ENCODE assay signal across 8 mouse cellular contexts in genomic region chr19:56990367-56991111, GRCm38 (mm10). TPM values are rescaled to one million over a fixed set of nuclear protein-coding genes. Genes with fewer than 3 reads are reported as not detected.
A peak's percentile ranks its signal among the peaks of the same experiment; 100 is the strongest.
DNase-seq lines count a peak whose midpoint lies in the region; TF ChIP-seq lines count a peak whose summit lies in the region.
"Had no signal": no experiment of that assay in that cellular context is flagged by ENCODE, and none has a peak within 500 bp of the region (broad histone marks: within the 10 kb centered on the region; RNA-seq: fewer than 3 reads in every experiment).

No protein-coding gene starts in this region.

- peaks cover 62% of the 10 kb centered on the region for H3K4me1 ChIP-seq in hindbrain, embryonic 10.5 days (replicated peaks)
- peaks cover 12% of the 10 kb centered on the region for H3K4me1 ChIP-seq in lung, adult 2 months (ENCODE audit: control insufficient read depth, insufficient read depth, low read length)
- H3K4me1 ChIP-seq: liver, embryonic 13.5 days had no signal

- WGBS in hindbrain, embryonic 10.5 days: 31% methylated on average over 14 of the region's 14 CpGs
- whole genome bisulfite sequencing in lung, adult 2 months: 50% methylated on average over 14 of the region's 14 CpGs

- TF ChIP-seq CTCF in lung, adult 2 months (IDR thresholded peaks at IDR 0.05; ENCODE audit: insufficient read depth, low read length): no peak

- TF ChIP-seq POLR2A in lung, adult 2 months (IDR thresholded peaks at IDR 0.05; ENCODE audit: borderline replicate concordance, extremely low read depth, low read depth, low read length): no peak

- no peaks in the 10 kb centered on the region for H3K36me3 ChIP-seq in hindbrain, embryonic 10.5 days
- H3K36me3 ChIP-seq: liver, embryonic 13.5 days had no signal

- H3K27me3 ChIP-seq in hindbrain, embryonic 10.5 days (ENCODE audit: insufficient read depth, poor library complexity, severe bottlenecking): no peaks in the 10 kb centered on the region
- H3K27me3 ChIP-seq: liver, embryonic 13.5 days had no signal

- peak; percentile 93 for DNase-seq in Muller cell, postnatal 12 days (ENCODE audit: inconsistent ontology term)
- peak; percentile 63 for DNase-seq in adrenal gland, postnatal 10 days
- peak; percentile 62 for DNase-seq in hindbrain, embryonic 10.5 days (ENCODE audit: low spot score)
- DNase-seq in lung, adult 2 months: peak; percentile 25
- peak; percentile 50 for DNase-seq in yolk sac, embryonic 10.5 days (ENCODE audit: low spot score)
- no peak for DNase-seq in spleen, postnatal 14 days (ENCODE audit: low spot score in 2 of 2)
- no peak for DNase-seq in thymus, postnatal 10 days (ENCODE audit: low spot score in 2 of 2)
- DNase-seq: liver, embryonic 13.5 days had no signal

- H3K9me3 ChIP-seq in hindbrain, embryonic 10.5 days: no peaks in the 10 kb centered on the region
- H3K9me3 ChIP-seq: liver, embryonic 13.5 days had no signal

- 0 out of 2 replicates have a peak overlapping the region, but pooled peaks have one; percentile 9 for H3K4me3 ChIP-seq in hindbrain, embryonic 10.5 days
- no peak overlapping the region for H3K4me3 ChIP-seq in lung, adult 2 months (replicated peaks; ENCODE audit: extremely low read depth, low read depth, low read length)
- H3K4me3 ChIP-seq: liver, embryonic 13.5 days had no signal

- peak overlapping the region; percentile 86 for H3K27ac ChIP-seq in hindbrain, embryonic 10.5 days
- H3K27ac ChIP-seq: liver, embryonic 13.5 days had no signal

RNA-seq across cellular contexts. Expression of gene Afap1l2, which starts 17.5 kb away (rescaled TPM):
- total RNA-seq in adrenal gland, postnatal 10 days (2021): 10 to 100 TPM; 11.4 to 17.4 TPM
- 3.8 and 5.9 TPM in 2 replicates for polyA plus RNA-seq in hindbrain, embryonic 10.5 days (2016; fragmentation: Nextera tagmentation; extraction: Ambion mirVana)
- polyA plus RNA-seq in lung, adult 2 months (2012; rRNA removed): 7.0 and 10.0 TPM in 2 replicates

Comparison
In these comparisons a context has a peak if more than half of its experiments do, and no peak if none do; other contexts are left out.
1. DNase-seq: peak in Muller cell, postnatal 12 days (single experiment), adrenal gland, postnatal 10 days (single experiment), hindbrain, embryonic 10.5 days (single experiment), lung, adult 2 months (single experiment) and yolk sac, embryonic 10.5 days (single experiment); none in spleen, postnatal 14 days (0 of 2) and thymus, postnatal 10 days (0 of 2).